Mouse (Mus musculus): ENCODE results near the gene Gm10295. TPM values are rescaled to one million over a fixed set of nuclear protein-coding genes. Genes with fewer than 3 reads are reported as not detected.

Gene Gm10295
- not detected in 2 replicates for polyA plus RNA-seq (2015; fragmentation: Nextera tagmentation; extraction: Ambion mirVana)

- H3K27ac ChIP-seq (ENCODE audit: low read depth): no peak within 1 kb of the TSS
- no peaks in the 10 kb centered on the region for H3K4me1 ChIP-seq (ENCODE audit: insufficient read depth)
- H3K4me2 ChIP-seq (ENCODE audit: low read depth, low read length): no peak within 1 kb of the TSS
- no peak for ATAC-seq
- H3K4me3 ChIP-seq (ENCODE audit: low read depth, low read length): no peak within 1 kb of the TSS
- no peak for TF ChIP-seq CTCF (IDR thresholded peaks at IDR 0.05; ENCODE audit: low read depth)
- TF ChIP-seq EP300 (IDR thresholded peaks at IDR 0.05; ENCODE audit: low read depth): no peak
- H3K27me3 ChIP-seq (ENCODE audit: insufficient read depth, low read length): no peaks in the 10 kb centered on the region
- 29% methylated on average over 11 of the region's 11 CpGs for WGBS (ENCODE audit: insufficient replicate concordance)
- DNase-seq: no peak
- H3K9me3 ChIP-seq (ENCODE audit: low read length): no peaks in the 10 kb centered on the region
- no peak within 1 kb of the TSS for H3K9ac ChIP-seq (replicated peaks)
- no peaks in the 10 kb centered on the region for H3K36me3 ChIP-seq (replicated peaks; ENCODE audit: insufficient read depth, low read length)
These were observed at the start of gene Gm10295 for GRCm38 (mm10) chr7:71351364-71351763. Gene Gm10295, minus strand, starts transcription at chr7:71351485.

GRCm38 (mm10) chr7:71401032-71401431 lies 49.7 kb upstream of the Gm10295 start:
- H3K4me1 ChIP-seq (ENCODE audit: insufficient read depth): no peaks in the 10 kb centered on the region
- no peaks in the 10 kb centered on the region for H3K36me3 ChIP-seq (replicated peaks; ENCODE audit: insufficient read depth, low read length)
- no peak overlapping the region for H3K27ac ChIP-seq (ENCODE audit: low read depth)
- DNase-seq (no peak), ATAC-seq (no peak)
- whole genome bisulfite sequencing (ENCODE audit: insufficient replicate concordance): 53% methylated on average over 2 of the region's 2 CpGs
- H3K9ac ChIP-seq (replicated peaks): no peak overlapping the region
- H3K27me3 ChIP-seq (ENCODE audit: insufficient read depth, low read length): no peaks in the 10 kb centered on the region
- no peak overlapping the region for H3K4me2 ChIP-seq (ENCODE audit: low read depth, low read length)
- H3K9me3 ChIP-seq (ENCODE audit: low read length): no peaks in the 10 kb centered on the region
- H3K4me3 ChIP-seq (ENCODE audit: low read depth, low read length): no peak overlapping the region
- no peak for TF ChIP-seq CTCF (IDR thresholded peaks at IDR 0.05; ENCODE audit: low read depth)
- TF ChIP-seq EP300 (IDR thresholded peaks at IDR 0.05; ENCODE audit: low read depth): no peak

GRCm38 (mm10) chr7:71399891-71400632 lies 48.8 kb upstream of the Gm10295 start:
- ATAC-seq (no peak), DNase-seq (no peak)
- H3K4me2 ChIP-seq (ENCODE audit: low read depth, low read length): no peak overlapping the region
- peak; percentile 19; the same call in 1 of the 2 replicates for TF ChIP-seq EP300 (IDR thresholded peaks at IDR 0.05; ENCODE audit: low read depth)
- no peak for TF ChIP-seq CTCF (IDR thresholded peaks at IDR 0.05; ENCODE audit: low read depth)
- H3K4me3 ChIP-seq (ENCODE audit: low read depth, low read length): no peak overlapping the region
- 33% methylated on average over 5 of the region's 5 CpGs for WGBS (ENCODE audit: insufficient replicate concordance)
- no peaks in the 10 kb centered on the region for H3K36me3 ChIP-seq (replicated peaks; ENCODE audit: insufficient read depth, low read length)
- H3K4me1 ChIP-seq (ENCODE audit: insufficient read depth): no peaks in the 10 kb centered on the region
- H3K9me3 ChIP-seq (ENCODE audit: low read length): no peaks in the 10 kb centered on the region
- H3K9ac ChIP-seq (replicated peaks): no peak overlapping the region
- H3K27ac ChIP-seq (ENCODE audit: low read depth): no peak overlapping the region
- H3K27me3 ChIP-seq (ENCODE audit: insufficient read depth, low read length): no peaks in the 10 kb centered on the region

GRCm38 (mm10) chr7:71398959-71399756 lies 47.9 kb upstream of the Gm10295 start:
- H3K4me1 ChIP-seq (ENCODE audit: insufficient read depth): no peaks in the 10 kb centered on the region
- ATAC-seq (no peak), DNase-seq (no peak)
- H3K4me3 ChIP-seq (ENCODE audit: low read depth, low read length): no peak overlapping the region
- 48% methylated on average over 10 of the region's 10 CpGs for WGBS (ENCODE audit: insufficient replicate concordance)
- H3K4me2 ChIP-seq (ENCODE audit: low read depth, low read length): no peak overlapping the region
- no peaks in the 10 kb centered on the region for H3K36me3 ChIP-seq (replicated peaks; ENCODE audit: insufficient read depth, low read length)
- no peaks in the 10 kb centered on the region for H3K9me3 ChIP-seq (ENCODE audit: low read length)
- H3K27ac ChIP-seq (ENCODE audit: low read depth): no peak overlapping the region
- no peak overlapping the region for H3K9ac ChIP-seq (replicated peaks)
- H3K27me3 ChIP-seq (ENCODE audit: insufficient read depth, low read length): no peaks in the 10 kb centered on the region
- TF ChIP-seq CTCF (IDR thresholded peaks at IDR 0.05; ENCODE audit: low read depth) (no peak), EP300 (IDR thresholded peaks at IDR 0.05; ENCODE audit: low read depth) (no peak)

GRCm38 (mm10) chr7:71398389-71398788 lies 47.1 kb upstream of the Gm10295 start:
- DNase-seq (no peak), ATAC-seq (no peak)
- H3K36me3 ChIP-seq (replicated peaks; ENCODE audit: insufficient read depth, low read length): no peaks in the 10 kb centered on the region
- H3K9me3 ChIP-seq (ENCODE audit: low read length): no peaks in the 10 kb centered on the region
- H3K4me2 ChIP-seq (ENCODE audit: low read depth, low read length): no peak overlapping the region
- no peak overlapping the region for H3K9ac ChIP-seq (replicated peaks)
- H3K4me3 ChIP-seq (ENCODE audit: low read depth, low read length): no peak overlapping the region
- no peak for TF ChIP-seq EP300 (IDR thresholded peaks at IDR 0.05; ENCODE audit: low read depth)
- no peak for TF ChIP-seq CTCF (IDR thresholded peaks at IDR 0.05; ENCODE audit: low read depth)
- H3K27me3 ChIP-seq (ENCODE audit: insufficient read depth, low read length): no peaks in the 10 kb centered on the region
- no peaks in the 10 kb centered on the region for H3K4me1 ChIP-seq (ENCODE audit: insufficient read depth)
- no peak overlapping the region for H3K27ac ChIP-seq (ENCODE audit: low read depth)
- 48% methylated on average over 1 of the region's 1 CpGs for WGBS (ENCODE audit: insufficient replicate concordance)

- Histone ChIP-seq H3K9ac (replicated peaks) (no peak overlapping the region), H3K27me3 (ENCODE audit: insufficient read depth, low read length) (no peaks in the 10 kb centered on the region), H3K36me3 (replicated peaks; ENCODE audit: insufficient read depth, low read length) (no peaks in the 10 kb centered on the region), H3K4me3 (ENCODE audit: low read depth, low read length) (no peak overlapping the region), H3K4me2 (ENCODE audit: low read depth, low read length) (no peak overlapping the region), H3K4me1 (ENCODE audit: insufficient read depth) (no peaks in the 10 kb centered on the region), H3K27ac (ENCODE audit: low read depth) (no peak overlapping the region), H3K9me3 (ENCODE audit: low read length) (no peaks in the 10 kb centered on the region)
- ATAC-seq (no peak), DNase-seq (no peak)
- 53% methylated on average over 4 of the region's 4 CpGs for WGBS (ENCODE audit: insufficient replicate concordance)
- TF ChIP-seq CTCF (IDR thresholded peaks at IDR 0.05; ENCODE audit: low read depth) (no peak), EP300 (IDR thresholded peaks at IDR 0.05; ENCODE audit: low read depth) (no peak)
These were observed 41.6 kb upstream of the Gm10295 start for GRCm38 (mm10) chr7:71392795-71393341.
